Mouse (Mus musculus) intestine, postnatal 0 days (tissue): Measurements from ENCODE around the gene Serinc3. TPM values are rescaled to one million over a fixed set of nuclear protein-coding genes. Genes with fewer than 3 reads are reported as not detected.
A peak's percentile ranks its signal among the peaks of the same experiment; 100 is the strongest.

Source experiments
- ATAC-seq: fragments of 200-750 bp; cut with Nextera tagmentation; 2 replicates; pipeline ENCODE4 v1.8.0; 2017; ENCODE audit warnings: mild to moderate bottlenecking, moderate TSS enrichment, moderate library complexity
- H3K27ac ChIP-seq: fragments of 300-500 bp; sonication (generic); 2 replicates; pipeline ENCODE4 v1.5.1; 2014; ENCODE audit warnings: mild to moderate bottlenecking, low read depth, low read length, moderate library complexity
- H3K27me3 ChIP-seq: fragments of 300-500 bp; sonication (generic); replicated peaks from 2 replicates; pipeline ENCODE4 v1.6.1; 2014; ENCODE audit warnings: low read length, mixed read lengths; ENCODE audit not compliant: control insufficient read depth, insufficient read depth
- H3K36me3 ChIP-seq: fragments of 300-500 bp; sonication (generic); 2 replicates; pipeline ENCODE4 v1.6.1; 2014; ENCODE audit warnings: mild to moderate bottlenecking, moderate library complexity; ENCODE audit not compliant: control insufficient read depth, insufficient read depth
- H3K4me1 ChIP-seq: fragments of 300-500 bp; sonication (generic); replicated peaks from 2 replicates; pipeline ENCODE4 v1.6.1; 2014; ENCODE audit warnings: antibody characterized with exemption, low read length, mixed read lengths; ENCODE audit not compliant: control insufficient read depth, insufficient read depth
- H3K4me2 ChIP-seq: fragments of 300-500 bp; sonication (generic); replicated peaks from 2 replicates; pipeline ENCODE4 v1.6.1; 2014; ENCODE audit warnings: low read depth, mild to moderate bottlenecking, moderate library complexity
- H3K4me3 ChIP-seq: fragments of 300-500 bp; sonication (generic); 2 replicates; pipeline ENCODE4 v1.5.1; 2014; ENCODE audit warnings: low read depth, low read length
- H3K9ac ChIP-seq: fragments of 300-500 bp; sonication (generic); 2 replicates; pipeline ENCODE4 v1.6.1; 2014; ENCODE audit warnings: mild to moderate bottlenecking, low read depth, low read length
- H3K9me3 ChIP-seq: fragments of 300-500 bp; sonication (generic); 2 replicates; pipeline ENCODE4 v1.6.1; 2016; ENCODE audit warnings: mixed run types; ENCODE audit not compliant: control insufficient read depth
- CTCF ChIP-seq: sonication (generic); IDR thresholded peaks from 2 replicates; pipeline ENCODE4 v1.5.1; 2016; ENCODE audit warnings: low read depth, mild to moderate bottlenecking, control low read depth, antibody characterized with exemption, moderate library complexity
- WGBS: fragments of 180-500 bp; shearing (Covaris S2); extraction: QIAGEN DNeasy Blood & Tissue Kit; methylation state at CpG from one replicate; pipeline ENCODE4 v1.1.7; 2014; 5-methylcytosine and 5-hydroxymethylcytosine counted together
- polyA plus RNA-seq: library from polyadenylated mRNA; unstranded; fragments of >200 nt; fragmentation: Nextera tagmentation; extraction: Ambion mirVana; gene quantifications from 2 replicates; pipeline ENCODE4 v1.2.1, GENCODE M21; 2015

Serinc3 gene
- polyA plus RNA-seq, 1 experiment from 2014 or later = 61.3 TPM

DNA sequence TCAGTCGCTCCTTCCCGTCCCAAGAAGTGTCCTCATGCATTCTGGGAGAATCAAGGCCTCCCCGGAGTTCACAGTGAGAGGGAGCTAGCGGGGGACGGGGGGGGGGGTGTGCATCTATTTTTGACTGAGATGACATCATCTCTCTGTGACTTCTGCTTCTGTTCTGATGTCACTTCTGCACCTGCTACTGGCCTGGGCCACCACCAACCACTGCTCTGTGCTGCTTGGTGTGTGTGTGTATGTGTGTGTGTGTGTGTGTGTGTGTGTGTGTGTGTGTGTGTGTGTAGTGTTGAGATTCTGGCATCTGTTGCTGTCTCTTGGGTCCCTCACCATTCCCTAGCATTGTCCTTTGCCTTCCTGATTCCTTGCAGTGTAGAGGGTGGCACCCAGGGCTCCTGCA, 57.4 kb downstream of the Serinc3 start:
- Histone ChIP-seq H3K4me2 (no peak overlapping the region), H3K27ac (no peak overlapping the region), H3K9ac (no peak overlapping the region), H3K4me1 (peaks cover 11% of the 10 kb centered on the region), H3K27me3 (no peaks in the 10 kb centered on the region), H3K36me3 (no peaks in the 10 kb centered on the region), H3K9me3 (no peaks in the 10 kb centered on the region), H3K4me3 (no peak overlapping the region)
- no peak for TF ChIP-seq CTCF
- 66% methylated on average over 5 of the region's 5 CpGs for WGBS
- ATAC-seq = no peak

GRCm38 (mm10) chr2:163586384-163587261, 58.3 kb downstream of the Serinc3 start:
- no peak overlapping the region for H3K4me2 ChIP-seq
- no peak overlapping the region for H3K4me3 ChIP-seq
- TF ChIP-seq CTCF = peak; percentile 85
- no peak overlapping the region for H3K9ac ChIP-seq
- no peaks in the 10 kb centered on the region for H3K36me3 ChIP-seq
- WGBS = 49% methylated on average over 19 of the region's 19 CpGs
- H3K27ac ChIP-seq = no peak overlapping the region
- H3K9me3 ChIP-seq = no peaks in the 10 kb centered on the region
- H3K27me3 ChIP-seq = no peaks in the 10 kb centered on the region
- no peak for ATAC-seq
- H3K4me1 ChIP-seq = peaks cover 11% of the 10 kb centered on the region

DNA sequence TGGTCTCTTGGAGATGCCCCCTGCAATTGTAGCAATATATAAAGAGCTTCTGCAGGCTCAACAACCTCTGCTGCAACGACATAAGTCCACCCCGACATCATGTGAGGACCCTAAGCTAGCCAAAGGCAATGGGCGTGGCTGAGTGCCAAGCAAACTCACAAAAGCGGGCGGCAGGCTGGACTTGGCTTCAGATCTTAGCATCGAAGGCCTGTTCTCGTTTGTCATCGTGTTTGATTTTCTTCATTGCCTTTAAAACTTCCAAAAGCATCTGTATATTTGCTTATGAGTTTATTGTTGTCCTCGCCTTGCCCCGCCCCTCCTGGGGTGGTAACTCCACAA, 60.9 kb downstream of the Serinc3 start:
- H3K36me3 ChIP-seq = no peaks in the 10 kb centered on the region
- WGBS = 76% methylated on average over 10 of the region's 10 CpGs
- ATAC-seq = no peak
- H3K4me1 ChIP-seq = peaks cover 6% of the 10 kb centered on the region; the same call in 1 of the 2 replicates
- H3K27ac ChIP-seq = no peak overlapping the region
- H3K9ac ChIP-seq = no peak overlapping the region
- H3K4me3 ChIP-seq = no peak overlapping the region
- H3K9me3 ChIP-seq = no peaks in the 10 kb centered on the region
- no peak overlapping the region for H3K4me2 ChIP-seq
- H3K27me3 ChIP-seq = no peaks in the 10 kb centered on the region
- no peak for TF ChIP-seq CTCF

DNA sequence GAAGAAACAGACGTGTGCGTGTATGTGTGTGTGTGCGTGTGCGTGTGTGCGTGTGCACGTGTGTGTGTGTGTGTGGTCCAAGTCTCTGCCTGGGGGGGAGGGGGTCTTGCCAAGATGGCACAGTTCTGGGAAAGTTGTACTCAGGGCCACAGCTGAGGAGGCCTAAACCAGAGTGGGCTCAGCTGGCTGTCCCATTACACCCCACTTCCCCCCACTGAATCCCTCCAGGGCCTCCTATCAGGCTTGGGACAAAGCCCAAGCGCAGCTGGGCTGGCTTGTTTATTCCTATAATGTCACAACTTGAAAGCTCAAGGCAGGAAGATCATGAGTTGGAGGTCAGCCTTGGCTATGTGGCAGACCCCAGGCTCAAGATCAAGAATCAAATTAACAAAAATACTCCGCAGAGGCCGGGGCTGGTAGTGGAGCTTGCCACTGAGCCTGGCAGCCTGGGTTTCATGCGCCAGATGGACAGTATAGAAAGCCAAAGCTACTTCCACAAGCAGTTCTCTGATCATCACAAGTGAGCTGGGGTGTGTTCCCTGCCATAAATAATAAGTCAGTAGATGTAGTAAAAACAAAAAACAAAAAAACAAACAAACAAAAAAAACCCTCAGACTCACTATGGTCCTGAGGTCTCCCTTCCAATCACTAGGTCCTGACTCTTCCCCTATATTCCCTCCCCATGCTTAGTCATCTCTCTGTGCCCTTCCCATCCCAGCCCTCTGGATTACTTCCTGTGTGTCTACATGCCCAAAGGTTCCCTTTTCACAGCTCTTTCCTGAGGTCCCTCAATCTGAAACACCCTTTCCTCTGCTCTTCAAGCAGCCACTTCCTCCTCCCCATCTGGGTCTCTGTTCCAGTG, 61.5 kb downstream of the Serinc3 start:
- Histone ChIP-seq H3K4me1 (peaks cover 6% of the 10 kb centered on the region; the same call in 1 of the 2 replicates), H3K27me3 (no peaks in the 10 kb centered on the region), H3K9ac (no peak overlapping the region), H3K4me2 (no peak overlapping the region), H3K9me3 (no peaks in the 10 kb centered on the region), H3K36me3 (no peaks in the 10 kb centered on the region), H3K4me3 (no peak overlapping the region), H3K27ac (no peak overlapping the region; the same call in 1 of the 2 replicates)
- no peak for TF ChIP-seq CTCF
- ATAC-seq = no peak
- 91% methylated on average over 10 of the region's 10 CpGs for WGBS

GRCm38 (mm10) chr2:163580069-163580945, 64.6 kb downstream of the Serinc3 start:
- WGBS = 37% methylated on average over 13 of the region's 13 CpGs
- no peak overlapping the region for H3K4me3 ChIP-seq
- no peaks in the 10 kb centered on the region for H3K27me3 ChIP-seq
- H3K27ac ChIP-seq = peak overlapping the region; percentile 73
- TF ChIP-seq CTCF = no peak
- peak; percentile 97 for ATAC-seq
- H3K9ac ChIP-seq = no peak overlapping the region
- peaks cover 6% of the 10 kb centered on the region; the same call in 1 of the 2 replicates for H3K4me1 ChIP-seq
- H3K9me3 ChIP-seq = no peaks in the 10 kb centered on the region
- no peak overlapping the region for H3K4me2 ChIP-seq
- H3K36me3 ChIP-seq = no peaks in the 10 kb centered on the region

DNA sequence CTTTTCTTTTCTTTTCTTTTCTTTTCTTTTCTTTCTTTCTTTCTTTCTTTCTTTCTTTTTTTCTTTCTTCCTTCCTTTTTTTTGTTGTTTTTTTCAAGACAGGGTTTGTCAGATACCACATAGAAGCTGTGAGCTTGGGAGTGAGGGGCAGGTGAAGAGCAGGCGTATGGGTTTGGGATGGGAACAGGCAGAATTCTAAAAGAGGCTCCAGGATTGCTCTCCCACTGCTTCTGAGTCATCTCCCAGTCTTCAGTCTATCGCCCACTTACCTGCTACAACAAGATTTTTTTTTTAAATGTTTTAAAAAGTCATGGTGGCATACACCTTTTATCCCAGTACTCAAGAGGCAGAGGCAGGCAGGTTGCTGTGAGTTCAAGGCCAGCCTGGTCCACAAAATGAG, 66.9 kb downstream of the Serinc3 start:
- Histone ChIP-seq H3K4me1 (peaks cover 9% of the 10 kb centered on the region), H3K4me2 (no peak overlapping the region), H3K27ac (no peak overlapping the region), H3K9ac (no peak overlapping the region), H3K36me3 (no peaks in the 10 kb centered on the region), H3K27me3 (no peaks in the 10 kb centered on the region), H3K4me3 (no peak overlapping the region), H3K9me3 (no peaks in the 10 kb centered on the region)
- no peak for TF ChIP-seq CTCF
- ATAC-seq = no peak
- WGBS = 93% methylated on average over 2 of the region's 2 CpGs
